Mouse (Mus musculus): Measurements from ENCODE around the gene Kcnip1. TPM values are rescaled to one million over a fixed set of nuclear protein-coding genes. Genes with fewer than 3 reads are reported as not detected.

The Kcnip1 gene
- polyA plus RNA-seq, 1 experiment from 2014 or later = 3.9 TPM

- Histone ChIP-seq H3K4me1 (replicated peaks; ENCODE audit: control insufficient read depth, insufficient read depth) (peaks cover 2% of the 10 kb centered on the region; the same call in 1 of the 2 replicates), H3K27ac (replicated peaks) (no peak overlapping the region), H3K36me3 (ENCODE audit: control insufficient read depth, insufficient read depth, low read length) (no peaks in the 10 kb centered on the region), H3K9me3 (ENCODE audit: control insufficient read depth, low read length) (no peaks in the 10 kb centered on the region), H3K4me3 (ENCODE audit: low read depth, low read length) (no peak overlapping the region), H3K27me3 (ENCODE audit: control insufficient read depth, insufficient read depth, low read length) (no peaks in the 10 kb centered on the region), H3K9ac (ENCODE audit: low read length) (no peak overlapping the region), H3K4me2 (replicated peaks; ENCODE audit: low read depth) (no peak overlapping the region)
- DNase-seq (ENCODE audit: low spot score) (no peak), ATAC-seq (ENCODE audit: low FRiP score, low TSS enrichment) (no peak)
- 94% methylated on average over 12 of the region's 12 CpGs for WGBS
- TF ChIP-seq EP300 (optimal IDR thresholded peaks at IDR 0.05) = no peak
- peak; percentile 53 for TF ChIP-seq CTCF (IDR thresholded peaks at IDR 0.05; ENCODE audit: low read depth)
Measured at GRCm38 (mm10) chr11:33749408-33749807, 243.5 kb downstream of the Kcnip1 start.

DNA sequence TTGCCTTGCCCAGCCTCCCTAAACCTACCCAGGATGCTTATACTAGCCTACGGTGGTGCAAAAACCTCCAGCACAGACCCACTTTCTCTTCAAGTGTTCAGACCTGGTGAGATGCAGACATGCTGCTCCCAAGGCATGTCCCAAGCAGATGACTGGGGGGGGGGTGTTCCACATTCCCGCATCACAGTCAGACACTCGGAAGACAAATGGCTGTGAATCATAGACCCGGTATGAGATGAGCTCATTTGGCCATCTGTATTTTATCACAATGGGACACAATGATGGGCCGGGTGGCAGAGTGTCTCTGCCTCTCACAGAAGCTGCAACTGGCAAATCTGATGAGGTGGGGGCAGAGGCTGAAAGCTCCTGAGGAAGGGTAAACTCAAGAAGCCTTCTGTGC lies 244.2 kb downstream of the Kcnip1 start:
- Histone ChIP-seq H3K4me1 (replicated peaks; ENCODE audit: control insufficient read depth, insufficient read depth) (peaks cover 2% of the 10 kb centered on the region; the same call in 1 of the 2 replicates), H3K27me3 (ENCODE audit: control insufficient read depth, insufficient read depth, low read length) (no peaks in the 10 kb centered on the region), H3K9me3 (ENCODE audit: control insufficient read depth, low read length) (no peaks in the 10 kb centered on the region), H3K4me2 (replicated peaks; ENCODE audit: low read depth) (no peak overlapping the region), H3K4me3 (ENCODE audit: low read depth, low read length) (no peak overlapping the region), H3K9ac (ENCODE audit: low read length) (no peak overlapping the region), H3K27ac (replicated peaks) (no peak overlapping the region), H3K36me3 (ENCODE audit: control insufficient read depth, insufficient read depth, low read length) (no peaks in the 10 kb centered on the region)
- TF ChIP-seq EP300 (optimal IDR thresholded peaks at IDR 0.05) (no peak), CTCF (IDR thresholded peaks at IDR 0.05; ENCODE audit: low read depth) (no peak)
- 50% methylated on average over 5 of the region's 5 CpGs for WGBS
- ATAC-seq (ENCODE audit: low FRiP score, low TSS enrichment) = no peak
- no peak for DNase-seq (ENCODE audit: low spot score)

GRCm38 (mm10) chr11:33747402-33747955 lies 245.5 kb downstream of the Kcnip1 start:
- H3K36me3 ChIP-seq (ENCODE audit: control insufficient read depth, insufficient read depth, low read length) = no peaks in the 10 kb centered on the region
- ATAC-seq (ENCODE audit: low FRiP score, low TSS enrichment) = no peak
- no peaks in the 10 kb centered on the region for H3K9me3 ChIP-seq (ENCODE audit: control insufficient read depth, low read length)
- WGBS = 63% methylated on average over 5 of the region's 5 CpGs
- DNase-seq (ENCODE audit: low spot score) = no peak
- no peak overlapping the region for H3K4me2 ChIP-seq (replicated peaks; ENCODE audit: low read depth)
- H3K4me3 ChIP-seq (ENCODE audit: low read depth, low read length) = no peak overlapping the region
- no peak overlapping the region for H3K9ac ChIP-seq (ENCODE audit: low read length)
- H3K4me1 ChIP-seq (replicated peaks; ENCODE audit: control insufficient read depth, insufficient read depth) = peaks cover 2% of the 10 kb centered on the region; the same call in 1 of the 2 replicates
- no peaks in the 10 kb centered on the region for H3K27me3 ChIP-seq (ENCODE audit: control insufficient read depth, insufficient read depth, low read length)
- TF ChIP-seq CTCF (IDR thresholded peaks at IDR 0.05; ENCODE audit: low read depth) = no peak
- no peak for TF ChIP-seq EP300 (optimal IDR thresholded peaks at IDR 0.05)
- no peak overlapping the region for H3K27ac ChIP-seq (replicated peaks)

- no peak overlapping the region for H3K27ac ChIP-seq (replicated peaks)
- no peak for DNase-seq (ENCODE audit: low spot score)
- no peak for ATAC-seq (ENCODE audit: low FRiP score, low TSS enrichment)
- H3K27me3 ChIP-seq (ENCODE audit: control insufficient read depth, insufficient read depth, low read length) = no peaks in the 10 kb centered on the region
- no peaks in the 10 kb centered on the region for H3K9me3 ChIP-seq (ENCODE audit: control insufficient read depth, low read length)
- H3K4me2 ChIP-seq (replicated peaks; ENCODE audit: low read depth) = no peak overlapping the region
- no peaks in the 10 kb centered on the region for H3K36me3 ChIP-seq (ENCODE audit: control insufficient read depth, insufficient read depth, low read length)
- TF ChIP-seq EP300 (optimal IDR thresholded peaks at IDR 0.05) = no peak
- no peak for TF ChIP-seq CTCF (IDR thresholded peaks at IDR 0.05; ENCODE audit: low read depth)
- H3K9ac ChIP-seq (ENCODE audit: low read length) = no peak overlapping the region
- H3K4me1 ChIP-seq (replicated peaks; ENCODE audit: control insufficient read depth, insufficient read depth) = peaks cover 2% of the 10 kb centered on the region; the same call in 1 of the 2 replicates
- H3K4me3 ChIP-seq (ENCODE audit: low read depth, low read length) = no peak overlapping the region
- WGBS = 49% methylated on average over 3 of the region's 3 CpGs
Measured at GRCm38 (mm10) chr11:33746402-33746801, 246.6 kb downstream of the Kcnip1 start.

- ATAC-seq (ENCODE audit: low FRiP score, low TSS enrichment) (no peak), DNase-seq (ENCODE audit: low spot score) (no peak)
- TF ChIP-seq EP300 (optimal IDR thresholded peaks at IDR 0.05) (no peak), CTCF (IDR thresholded peaks at IDR 0.05; ENCODE audit: low read depth) (no peak)
- no peak overlapping the region for H3K4me2 ChIP-seq (replicated peaks; ENCODE audit: low read depth)
- 80% methylated on average over 3 of the region's 3 CpGs for WGBS
- no peaks in the 10 kb centered on the region for H3K27me3 ChIP-seq (ENCODE audit: control insufficient read depth, insufficient read depth, low read length)
- H3K27ac ChIP-seq (replicated peaks) = no peak overlapping the region
- no peak overlapping the region for H3K4me3 ChIP-seq (ENCODE audit: low read depth, low read length)
- H3K9ac ChIP-seq (ENCODE audit: low read length) = no peak overlapping the region
- no peaks in the 10 kb centered on the region for H3K36me3 ChIP-seq (ENCODE audit: control insufficient read depth, insufficient read depth, low read length)
- H3K4me1 ChIP-seq (replicated peaks; ENCODE audit: control insufficient read depth, insufficient read depth) = peaks cover 2% of the 10 kb centered on the region; the same call in 1 of the 2 replicates
- H3K9me3 ChIP-seq (ENCODE audit: control insufficient read depth, low read length) = no peaks in the 10 kb centered on the region
Measured at GRCm38 (mm10) chr11:33745821-33746329, 247.1 kb downstream of the Kcnip1 start.

DNA sequence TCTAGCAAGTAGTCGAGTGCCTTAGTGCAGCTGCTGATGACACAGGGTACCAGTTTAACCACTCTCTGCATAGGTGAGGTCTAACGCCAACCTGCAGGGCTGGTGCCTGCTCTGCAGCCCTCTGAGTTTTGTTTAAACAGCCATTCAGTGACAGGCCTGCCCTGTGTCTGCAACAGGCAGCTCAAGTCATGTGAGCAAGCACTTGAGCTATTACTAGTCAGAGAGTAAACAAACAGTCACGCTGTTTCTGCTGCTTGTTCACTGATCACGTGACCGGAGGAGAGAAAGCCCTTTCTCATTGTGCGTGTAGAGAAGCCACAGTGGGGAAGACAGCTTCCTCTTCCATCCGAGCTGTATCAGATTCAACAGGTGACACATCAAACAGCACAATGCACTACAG lies 248.5 kb downstream of the Kcnip1 start:
- Histone ChIP-seq H3K36me3 (ENCODE audit: control insufficient read depth, insufficient read depth, low read length) (no peaks in the 10 kb centered on the region), H3K27ac (replicated peaks) (no peak overlapping the region), H3K9ac (ENCODE audit: low read length) (no peak overlapping the region), H3K27me3 (ENCODE audit: control insufficient read depth, insufficient read depth, low read length) (no peaks in the 10 kb centered on the region), H3K4me3 (ENCODE audit: low read depth, low read length) (no peak overlapping the region), H3K4me2 (replicated peaks; ENCODE audit: low read depth) (peak overlapping the region; percentile 31), H3K4me1 (replicated peaks; ENCODE audit: control insufficient read depth, insufficient read depth) (peaks cover 2% of the 10 kb centered on the region; the same call in 1 of the 2 replicates), H3K9me3 (ENCODE audit: control insufficient read depth, low read length) (no peaks in the 10 kb centered on the region)
- DNase-seq (ENCODE audit: low spot score) = peak; percentile 69
- no peak for TF ChIP-seq CTCF (IDR thresholded peaks at IDR 0.05; ENCODE audit: low read depth)
- no peak for TF ChIP-seq EP300 (optimal IDR thresholded peaks at IDR 0.05)
- 18% methylated on average over 7 of the region's 7 CpGs for WGBS
- peak; percentile 97 for ATAC-seq (ENCODE audit: low FRiP score, low TSS enrichment)

Data from stomach, postnatal 0 days (tissue).